Mouse (Mus musculus): ENCODE data around the gene Hrh3. TPM values are rescaled to one million over a fixed set of nuclear protein-coding genes. Genes with fewer than 3 reads are reported as not detected.

Hrh3 gene
- polyA plus RNA-seq, 1 experiment from 2014 or later, result not detected

DNA sequence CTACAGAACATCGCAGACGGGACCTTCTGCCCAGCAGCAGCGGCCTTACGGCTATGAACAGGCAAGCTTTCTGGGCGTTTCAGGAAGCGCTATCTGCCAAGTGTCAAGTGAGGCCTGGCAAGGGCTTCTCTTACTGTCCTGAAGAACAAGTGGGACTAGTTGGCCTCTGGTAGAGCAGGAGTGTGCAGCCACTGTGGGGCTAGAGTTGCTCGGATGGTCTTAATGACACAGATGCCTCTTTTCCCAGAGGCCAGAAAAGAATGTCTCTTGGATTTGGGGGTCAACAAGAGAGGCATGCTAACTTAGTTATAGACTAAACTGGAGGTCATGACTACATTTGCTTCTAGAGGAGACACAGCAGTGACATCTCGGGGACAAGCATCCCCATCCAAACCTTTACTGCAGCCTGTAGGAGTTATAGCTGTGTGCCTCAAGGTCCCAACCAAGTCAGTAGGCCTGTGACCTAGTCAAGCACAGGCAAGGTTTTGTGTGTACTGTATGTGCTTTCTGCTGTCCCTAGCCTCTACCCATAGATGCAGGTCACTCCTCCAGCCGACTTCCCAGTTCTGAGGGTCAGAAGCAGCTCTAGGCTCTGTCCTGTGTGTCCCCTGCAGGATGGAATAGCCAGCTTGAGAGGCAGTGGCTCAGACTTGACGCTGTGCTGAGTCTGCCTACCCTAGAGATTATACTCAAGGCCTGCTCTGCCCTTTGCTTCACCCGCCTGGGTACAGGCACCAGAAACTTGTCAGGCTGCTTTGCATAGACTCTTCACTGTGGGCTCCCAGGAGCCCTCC lies 40.8 kb downstream of the Hrh3 start:
- Histone ChIP-seq H3K36me3 (ENCODE audit: inconsistent target) (peaks cover 47% of the 10 kb centered on the region), H3K4me3 (ENCODE audit: inconsistent target) (no peak overlapping the region), H3K27ac (no peak overlapping the region), H3K79me2 (ENCODE audit: inconsistent target) (no peaks in the 10 kb centered on the region)
- WGBS (ENCODE audit: missing documents), result 97% methylated on average over 11 of the region's 11 CpGs

DNA sequence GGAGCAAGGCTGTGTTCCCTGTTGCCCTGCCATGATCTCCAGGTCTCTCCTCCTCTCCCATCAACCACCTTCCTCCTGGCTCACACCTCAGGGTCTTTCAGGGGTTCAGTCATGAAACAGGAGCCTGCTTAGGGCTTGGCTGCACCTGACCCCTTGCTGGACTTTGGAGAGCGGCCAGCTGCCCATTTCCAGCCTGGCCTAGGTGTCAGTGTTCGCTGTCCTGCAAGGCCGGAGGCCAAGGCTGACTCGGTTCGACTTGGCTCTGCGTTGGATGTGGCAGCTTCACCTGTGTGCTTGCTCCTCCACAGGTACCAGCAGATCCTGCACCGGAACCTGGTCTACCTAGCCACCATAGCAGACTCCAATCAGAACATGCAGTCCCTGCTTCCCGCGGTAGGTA lies 51.3 kb downstream of the Hrh3 start:
- WGBS (ENCODE audit: missing documents), result 98% methylated on average over 9 of the region's 9 CpGs
- H3K27ac ChIP-seq, result no peak overlapping the region
- H3K79me2 ChIP-seq (ENCODE audit: inconsistent target), result peaks cover 14% of the 10 kb centered on the region; the same call in 1 of the 2 replicates
- H3K36me3 ChIP-seq (ENCODE audit: inconsistent target), result peaks cover 19% of the 10 kb centered on the region; the same call in 1 of the 2 replicates
- no peak overlapping the region for H3K4me3 ChIP-seq (ENCODE audit: inconsistent target)

DNA sequence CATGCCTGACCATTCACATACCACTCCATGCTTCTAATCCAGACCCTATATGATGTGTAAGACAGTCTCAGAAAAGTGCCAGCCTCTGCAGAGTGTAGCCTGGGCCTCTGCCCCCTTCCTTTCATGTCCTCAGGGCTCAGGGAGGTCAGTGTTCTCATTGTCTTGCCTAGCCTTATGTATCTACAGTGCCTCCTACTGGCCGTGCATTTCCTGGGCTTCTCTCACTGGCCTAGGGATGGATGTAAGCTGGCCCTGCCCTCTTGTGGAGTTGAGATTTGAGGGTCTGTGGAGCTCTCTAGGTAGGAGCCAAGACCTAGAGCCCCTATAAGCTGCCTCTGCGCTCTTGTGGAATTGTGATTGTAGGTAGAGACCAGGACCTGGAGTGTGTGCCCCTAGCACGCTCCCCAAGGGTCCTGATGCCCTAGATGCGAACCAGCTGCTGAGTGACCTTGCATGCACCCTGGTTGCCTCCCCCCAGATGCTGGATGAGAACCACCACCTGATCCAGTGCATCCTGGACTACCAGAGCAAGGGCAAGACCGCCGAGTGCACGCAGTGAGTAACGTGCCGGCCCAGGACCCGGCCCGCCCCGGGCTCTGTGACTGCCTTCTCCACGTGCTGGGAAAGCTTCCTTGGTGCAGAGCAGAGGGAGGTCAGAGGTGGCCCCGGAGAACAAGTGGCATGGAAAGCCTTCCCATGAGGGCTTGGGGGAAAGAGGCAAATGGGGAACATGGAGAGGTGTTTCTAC lies 52.1 kb downstream of the Hrh3 start:
- WGBS (ENCODE audit: missing documents), result 90% methylated on average over 14 of the region's 14 CpGs
- H3K27ac ChIP-seq, result no peak overlapping the region
- H3K36me3 ChIP-seq (ENCODE audit: inconsistent target), result peaks cover 11% of the 10 kb centered on the region; the same call in 1 of the 2 replicates
- H3K4me3 ChIP-seq (ENCODE audit: inconsistent target), result no peak overlapping the region
- peaks cover 16% of the 10 kb centered on the region; the same call in 1 of the 2 replicates for H3K79me2 ChIP-seq (ENCODE audit: inconsistent target)

DNA sequence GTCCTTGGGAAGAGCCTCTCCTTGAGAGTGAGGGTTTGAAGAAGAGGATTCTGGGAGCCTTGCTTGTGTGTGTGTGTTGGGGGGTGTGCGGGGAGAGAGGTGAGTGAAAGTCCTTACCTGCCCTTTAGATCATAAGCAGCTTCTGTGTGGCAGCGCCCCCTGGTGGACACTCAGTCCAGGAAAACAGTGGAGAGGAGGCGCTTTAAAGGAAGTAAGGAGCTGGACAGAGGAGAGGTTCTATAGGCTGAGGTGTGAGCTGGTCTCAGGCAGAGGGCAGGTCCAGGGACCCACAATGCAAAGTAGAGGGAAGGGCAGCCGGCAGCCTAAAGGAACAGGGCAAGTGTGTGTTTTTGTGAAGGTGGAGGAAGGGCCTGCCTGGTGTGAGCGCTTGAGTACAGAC lies 53.3 kb downstream of the Hrh3 start:
- WGBS (ENCODE audit: missing documents), result 27% methylated on average over 5 of the region's 5 CpGs

More for the DNA sequence above, 53.3 kb downstream of the Hrh3 start:
- Histone ChIP-seq H3K27ac (no peak overlapping the region), H3K79me2 (ENCODE audit: inconsistent target) (peaks cover 23% of the 10 kb centered on the region; the same call in 1 of the 2 replicates), H3K36me3 (ENCODE audit: inconsistent target) (peaks cover 4% of the 10 kb centered on the region; the same call in 1 of the 2 replicates), H3K4me3 (ENCODE audit: inconsistent target) (no peak overlapping the region)

Other genes with a start within 250 kb of the Hrh3 start
- 10.4 to 14.0 TPM (median 11.8 TPM) in 3 replicates for gene Taf4, start 127.8 kb downstream of the Hrh3 start, polyA plus RNA-seq (2018)
- 13.6 to 45.7 TPM (median 15.5 TPM) in 3 replicates for gene Lsm14b, start 79.5 kb downstream of the Hrh3 start, polyA plus RNA-seq (2018)
- gene Psma7, start 62.1 kb downstream of the Hrh3 start, polyA plus RNA-seq (2018), result 143 to 206 TPM (median 153 TPM) in 3 replicates
- gene Ss18l1, start 62.0 kb downstream of the Hrh3 start, polyA plus RNA-seq (2018), result 2.0 to 3.1 TPM (median 2.5 TPM) in 3 replicates
- 3.7 to 10.9 TPM (median 9.9 TPM) in 3 replicates for gene Mtg2, start 33.9 kb downstream of the Hrh3 start, polyA plus RNA-seq (2018)
- gene Osbpl2, start 14.8 kb upstream of the Hrh3 start, polyA plus RNA-seq (2018), result 18.2 to 41.4 TPM (median 20.2 TPM) in 3 replicates
- gene Adrm1, start 67.0 kb upstream of the Hrh3 start, polyA plus RNA-seq (2018), result 52.2 to 95.7 TPM (median 55.8 TPM) in 3 replicates
- not detected in 3 replicates for gene Lama5, start 121.4 kb upstream of the Hrh3 start, polyA plus RNA-seq (2018)
- gene Rps21, start 152.9 kb upstream of the Hrh3 start, polyA plus RNA-seq (2018), result 350 to 1,718 TPM (median 1,499 TPM) in 3 replicates
- 5.9 to 8.4 TPM (median 6.4 TPM) in 3 replicates for gene Cables2, start 169.0 kb upstream of the Hrh3 start, polyA plus RNA-seq (2018)
- gene Rbbp8nl, start 185.4 kb upstream of the Hrh3 start, polyA plus RNA-seq (2018), result not detected in 3 replicates
- gene Gata5, start 230.2 kb upstream of the Hrh3 start, polyA plus RNA-seq (2018), result not detected in 3 replicates